Mouse (Mus musculus) stomach, embryonic 15.5 days (tissue): Measurements from ENCODE around the gene Sept1. TPM values are rescaled to one million over a fixed set of nuclear protein-coding genes. Genes with fewer than 3 reads are reported as not detected.
"Not testable (repeated sequence)": the region's sequence is repeated elsewhere in the genome, so short reads cannot be mapped to it uniquely, and the experiment has no call there.

Experiments used
- ATAC-seq: fragments of 200-750 bp; cut with Nextera tagmentation; 2 replicates; pipeline ENCODE4 v1.8.0; 2017; ENCODE audit warnings: low read depth, moderate number of reproducible peaks, moderate TSS enrichment; ENCODE audit not compliant: insufficient read depth, low FRiP score
- H3K27ac ChIP-seq: fragments of 300-500 bp; sonication (generic); 2 replicates; pipeline ENCODE4 v1.5.1; 2015; ENCODE audit warnings: mild to moderate bottlenecking, inconsistent platforms
- H3K27me3 ChIP-seq: fragments of 300-500 bp; sonication (generic); replicated peaks from 2 replicates; pipeline ENCODE4 v1.6.1; 2015; ENCODE audit warnings: inconsistent platforms
- H3K36me3 ChIP-seq: fragments of 300-500 bp; sonication (generic); 2 replicates; pipeline ENCODE4 v1.6.1; 2015; ENCODE audit warnings: inconsistent platforms
- H3K4me1 ChIP-seq: fragments of 300-500 bp; sonication (generic); 2 replicates; pipeline ENCODE4 v1.6.1; 2015; ENCODE audit warnings: inconsistent platforms
- H3K4me2 ChIP-seq: fragments of 300-500 bp; sonication (generic); 2 replicates; pipeline ENCODE4 v1.6.1; 2015; ENCODE audit warnings: mild to moderate bottlenecking, inconsistent platforms
- H3K4me3 ChIP-seq: fragments of 300-500 bp; sonication (generic); replicated peaks from 2 replicates; pipeline ENCODE4 v1.5.1; 2015; ENCODE audit warnings: inconsistent platforms
- H3K9ac ChIP-seq: fragments of 300-500 bp; sonication (generic); 2 replicates; pipeline ENCODE4 v1.6.1; 2015; ENCODE audit warnings: inconsistent platforms
- H3K9me3 ChIP-seq: fragments of 300-500 bp; sonication (generic); 2 replicates; pipeline ENCODE4 v1.6.1; 2016; ENCODE audit warnings: inconsistent platforms
- WGBS: fragments of 180-500 bp; shearing (Covaris S2); methylation state at CpG from one replicate; pipeline ENCODE4 v1.1.7; 2015; 5-methylcytosine and 5-hydroxymethylcytosine counted together
- polyA plus RNA-seq: library from polyadenylated mRNA; unstranded; fragments of >200 nt; fragmentation: Nextera tagmentation; extraction: Ambion mirVana; gene quantifications from 2 replicates; pipeline ENCODE4 v1.2.1, GENCODE M21; 2015

Sept1 gene
- polyA plus RNA-seq, 1 experiment from 2014 or later: 17.7 TPM

- H3K9ac ChIP-seq: no peak overlapping the region
- no peak overlapping the region for H3K4me2 ChIP-seq
- ATAC-seq: no peak; the same call in 1 of the 2 replicates
- H3K36me3 ChIP-seq: no peaks in the 10 kb centered on the region
- H3K4me1 ChIP-seq: no peaks in the 10 kb centered on the region
- no peaks in the 10 kb centered on the region for H3K9me3 ChIP-seq
- WGBS: 71% methylated on average over 6 of the region's 6 CpGs
- no peaks in the 10 kb centered on the region for H3K27me3 ChIP-seq
- H3K27ac ChIP-seq: no peak overlapping the region
- H3K4me3 ChIP-seq: no peak overlapping the region
These were observed 49.1 kb downstream of the Sept1 start for GRCm38 (mm10) chr7:127183828-127184227.

- WGBS: 58% methylated on average over 8 of the region's 8 CpGs
- ATAC-seq: no peak
- no peak overlapping the region for H3K9ac ChIP-seq
These were observed 49.6 kb downstream of the Sept1 start for GRCm38 (mm10) chr7:127183345-127183744.

GRCm38 (mm10) chr7:127181724-127182123 is 51.2 kb downstream of the Sept1 start:
- ATAC-seq, H3K9ac ChIP-seq, H3K4me3 ChIP-seq, H3K9me3 ChIP-seq, H3K36me3 ChIP-seq, H3K27me3 ChIP-seq, H3K27ac ChIP-seq, H3K4me2 ChIP-seq, H3K4me1 ChIP-seq: not testable (repeated sequence)
- WGBS: 29% methylated on average over 3 of the region's 3 CpGs

More at GRCm38 (mm10) chr7:127183345-127183744, 49.6 kb downstream of the Sept1 start:
- Histone ChIP-seq H3K4me1 (no peaks in the 10 kb centered on the region), H3K27ac (no peak overlapping the region), H3K36me3 (no peaks in the 10 kb centered on the region), H3K4me2 (no peak overlapping the region), H3K4me3 (no peak overlapping the region), H3K9me3 (no peaks in the 10 kb centered on the region), H3K27me3 (no peaks in the 10 kb centered on the region)

GRCm38 (mm10) chr7:127180783-127181182 is 52.1 kb downstream of the Sept1 start:
- no peaks in the 10 kb centered on the region for H3K4me1 ChIP-seq
- H3K36me3 ChIP-seq: no peaks in the 10 kb centered on the region
- H3K27ac ChIP-seq: no peak overlapping the region
- WGBS: 55% methylated on average over 2 of the region's 2 CpGs
- H3K4me3 ChIP-seq: no peak overlapping the region
- no peak overlapping the region for H3K4me2 ChIP-seq
- no peak for ATAC-seq
- H3K27me3 ChIP-seq: no peaks in the 10 kb centered on the region
- H3K9ac ChIP-seq: no peak overlapping the region
- H3K9me3 ChIP-seq: no peaks in the 10 kb centered on the region

- H3K9me3 ChIP-seq: no peaks in the 10 kb centered on the region
- H3K27me3 ChIP-seq: no peaks in the 10 kb centered on the region
- no peak for ATAC-seq
- 75% methylated on average over 4 of the region's 4 CpGs for WGBS
- no peak overlapping the region for H3K9ac ChIP-seq
- H3K4me2 ChIP-seq: no peak overlapping the region
- no peaks in the 10 kb centered on the region for H3K4me1 ChIP-seq
- no peak overlapping the region for H3K4me3 ChIP-seq
- H3K27ac ChIP-seq: no peak overlapping the region
- H3K36me3 ChIP-seq: no peaks in the 10 kb centered on the region
These were observed 56.0 kb downstream of the Sept1 start for GRCm38 (mm10) chr7:127176937-127177336.

- Histone ChIP-seq H3K36me3 (no peaks in the 10 kb centered on the region), H3K27me3 (no peaks in the 10 kb centered on the region), H3K4me2 (no peak overlapping the region), H3K27ac (no peak overlapping the region), H3K4me3 (no peak overlapping the region), H3K9ac (no peak overlapping the region), H3K9me3 (no peaks in the 10 kb centered on the region), H3K4me1 (no peaks in the 10 kb centered on the region)
- WGBS: 81% methylated on average over 5 of the region's 5 CpGs
- no peak for ATAC-seq
These were observed 66.4 kb downstream of the Sept1 start for GRCm38 (mm10) chr7:127166501-127166900.

GRCm38 (mm10) chr7:127165607-127166493 is 67.1 kb downstream of the Sept1 start:
- WGBS: 79% methylated on average over 12 of the region's 12 CpGs
- H3K9me3 ChIP-seq: no peaks in the 10 kb centered on the region
- no peaks in the 10 kb centered on the region for H3K36me3 ChIP-seq
- H3K27me3 ChIP-seq: no peaks in the 10 kb centered on the region
- no peak overlapping the region for H3K4me2 ChIP-seq
- no peak overlapping the region for H3K27ac ChIP-seq
- no peak overlapping the region for H3K4me3 ChIP-seq
- no peak for ATAC-seq
- H3K4me1 ChIP-seq: no peaks in the 10 kb centered on the region
- H3K9ac ChIP-seq: no peak overlapping the region

Other genes starting within 250 kb of the Sept1 start
- 27.2 and 29.1 TPM in 2 replicates for gene Mvp, start 218.5 kb downstream of the Sept1 start, polyA plus RNA-seq
- gene Pagr1b, start 216.6 kb downstream of the Sept1 start, polyA plus RNA-seq: 1.0 TPM in 1 of 2 replicates, not detected in the other
- gene Pagr1a, start 215.8 kb downstream of the Sept1 start, polyA plus RNA-seq: 33.1 and 62.5 TPM in 2 replicates
- 25.0 and 63.8 TPM in 2 replicates for gene Gm42742, start 212.0 kb downstream of the Sept1 start, polyA plus RNA-seq
- 5.9 and 8.1 TPM in 2 replicates for gene Prrt2, start 211.9 kb downstream of the Sept1 start, polyA plus RNA-seq
- 67.7 and 69.7 TPM in 2 replicates for gene Maz, start 206.1 kb downstream of the Sept1 start, polyA plus RNA-seq
- 93.5 and 101 TPM in 2 replicates for gene Kif22, start 190.7 kb downstream of the Sept1 start, polyA plus RNA-seq
- 14.5 and 34.1 TPM in 2 replicates for gene Zg16, start 145.8 kb downstream of the Sept1 start, polyA plus RNA-seq
- 4.7 and 5.0 TPM in 2 replicates for gene AI467606, start 141.8 kb downstream of the Sept1 start, polyA plus RNA-seq
- 6.1 and 7.4 TPM in 2 replicates for gene Qprt, start 110.9 kb downstream of the Sept1 start, polyA plus RNA-seq
- gene Spn, start 95.3 kb downstream of the Sept1 start, polyA plus RNA-seq: 0.64 and 1.0 TPM in 2 replicates
- 44.1 and 46.6 TPM in 2 replicates for gene Cd2bp2, start 37.1 kb downstream of the Sept1 start, polyA plus RNA-seq
- 24.3 and 24.4 TPM in 2 replicates for gene Tbc1d10b, start 24.7 kb downstream of the Sept1 start, polyA plus RNA-seq
- 18.6 and 31.0 TPM in 2 replicates for gene Mylpf, start 24.2 kb downstream of the Sept1 start, polyA plus RNA-seq
- gene Zfp553, start 69 bp downstream of the Sept1 start, polyA plus RNA-seq: 33.9 and 34.8 TPM in 2 replicates
- gene Zfp771, start 11.1 kb upstream of the Sept1 start, polyA plus RNA-seq: 57.9 and 63.1 TPM in 2 replicates
- 164 and 181 TPM in 2 replicates for gene Dctpp1, start 27.6 kb upstream of the Sept1 start, polyA plus RNA-seq
- 139 and 163 TPM in 2 replicates for gene Sephs2, start 40.9 kb upstream of the Sept1 start, polyA plus RNA-seq
- gene Itgal, start 63.1 kb upstream of the Sept1 start, polyA plus RNA-seq: 2.7 TPM in 2 replicates
- 13.1 and 17.4 TPM in 2 replicates for gene Zfp768, start 112.5 kb upstream of the Sept1 start, polyA plus RNA-seq
- gene Zfp747, start 142.9 kb upstream of the Sept1 start, polyA plus RNA-seq: 9.0 and 9.6 TPM in 2 replicates
- gene 9130019O22Rik, start 154.0 kb upstream of the Sept1 start, polyA plus RNA-seq: 5.5 and 6.3 TPM in 2 replicates
- gene E430018J23Rik, start 160.5 kb upstream of the Sept1 start, polyA plus RNA-seq: 6.3 and 6.5 TPM in 2 replicates
- gene Zfp764, start 173.7 kb upstream of the Sept1 start, polyA plus RNA-seq: 7.6 and 8.8 TPM in 2 replicates
- gene Zfp688, start 188.9 kb upstream of the Sept1 start, polyA plus RNA-seq: 22.0 and 23.6 TPM in 2 replicates
- 5.7 and 7.2 TPM in 2 replicates for gene Zfp689, start 216.0 kb upstream of the Sept1 start, polyA plus RNA-seq
- gene Prr14, start 226.5 kb upstream of the Sept1 start, polyA plus RNA-seq: 38.6 and 38.8 TPM in 2 replicates
- gene Fbrs, start 246.1 kb upstream of the Sept1 start, polyA plus RNA-seq: 12.2 and 13.8 TPM in 2 replicates